Mouse (Mus musculus) bone marrow macrophage, adult 2 months (primary cell): ENCODE results near the gene Mael.

ENCODE experiments used
- CTCF ChIP-seq: IDR thresholded peaks from 2 replicates; pipeline ENCODE4 v1.5.1; 2012; ENCODE audit warnings: low read depth, mild to moderate bottlenecking, low read length, moderate library complexity
- POLR2A ChIP-seq: IDR thresholded peaks from 2 replicates; pipeline ENCODE4 v1.6.1; 2012; ENCODE audit warnings: mild to moderate bottlenecking, low read depth, low read length, borderline replicate concordance

- no peak for TF ChIP-seq POLR2A
- TF ChIP-seq CTCF = no peak
These were observed 24.4 kb downstream of the Mael start for GRCm38 (mm10) chr1:166214181-166214580.
